Mouse (Mus musculus) neural tube, embryonic 11.5 days (tissue): ENCODE data around the gene Tmem251. TPM values are rescaled to one million over a fixed set of nuclear protein-coding genes. Genes with fewer than 3 reads are reported as not detected.
A peak's percentile ranks its signal among the peaks of the same experiment; 100 is the strongest.

Source experiments
- ATAC-seq: fragments of 200-750 bp; cut with Nextera tagmentation; 2 replicates; pipeline ENCODE4 v1.8.0; 2017; ENCODE audit warnings: moderate number of reproducible peaks, mild to moderate bottlenecking, moderate TSS enrichment, moderate library complexity; ENCODE audit not compliant: insufficient read depth, low FRiP score, low TSS enrichment
- DNase-seq: peaks from one replicate; pipeline ENCODE4 v3.0.0-alpha.2; 2015; ENCODE audit warnings: low spot score
- H3K27ac ChIP-seq: fragments of 300-500 bp; sonication (generic); 2 replicates; pipeline ENCODE4 v1.5.1; 2014; ENCODE audit warnings: low read depth, mild to moderate bottlenecking, low read length
- H3K27me3 ChIP-seq: fragments of 300-500 bp; sonication (generic); 2 replicates; pipeline ENCODE4 v1.6.1; 2014; ENCODE audit warnings: mild to moderate bottlenecking, low read length, mixed read lengths; ENCODE audit not compliant: control insufficient read depth, insufficient read depth
- H3K36me3 ChIP-seq: fragments of 300-500 bp; sonication (generic); 2 replicates; pipeline ENCODE4 v1.6.1; 2014; ENCODE audit warnings: mild to moderate bottlenecking, low read length, moderate library complexity, mixed read lengths; ENCODE audit not compliant: control insufficient read depth, insufficient read depth
- H3K4me1 ChIP-seq: fragments of 300-500 bp; sonication (generic); 2 replicates; pipeline ENCODE4 v1.6.1; 2014; ENCODE audit warnings: low read length, mixed read lengths; ENCODE audit not compliant: control insufficient read depth, insufficient read depth
- H3K4me2 ChIP-seq: fragments of 300-500 bp; sonication (generic); 2 replicates; pipeline ENCODE4 v1.6.1; 2014; ENCODE audit warnings: low read depth, mild to moderate bottlenecking, moderate library complexity
- H3K4me3 ChIP-seq: fragments of 300-500 bp; sonication (generic); 2 replicates; pipeline ENCODE4 v1.5.1; 2014; ENCODE audit warnings: low read depth, low read length
- H3K9ac ChIP-seq: fragments of 300-500 bp; sonication (generic); 2 replicates; pipeline ENCODE4 v1.6.1; 2014; ENCODE audit warnings: mild to moderate bottlenecking, low read length
- H3K9me3 ChIP-seq: fragments of 300-500 bp; sonication (generic); 2 replicates; pipeline ENCODE4 v1.6.1; 2016; ENCODE audit warnings: low read length; ENCODE audit not compliant: control insufficient read depth
- WGBS: fragments of 180-500 bp; shearing (Covaris S2); extraction: QIAGEN DNeasy Blood & Tissue Kit; methylation state at CpG from one replicate; pipeline ENCODE4 v1.1.7; 2014; 5-methylcytosine and 5-hydroxymethylcytosine counted together
- polyA plus RNA-seq: library from polyadenylated mRNA; unstranded; fragments of >200 nt; fragmentation: Nextera tagmentation; extraction: Ambion mirVana; gene quantifications from 2 replicates; pipeline ENCODE4 v1.2.1, GENCODE M21; 2014

The Tmem251 gene
- polyA plus RNA-seq, result 11.6 and 11.7 TPM in 2 replicates

DNA sequence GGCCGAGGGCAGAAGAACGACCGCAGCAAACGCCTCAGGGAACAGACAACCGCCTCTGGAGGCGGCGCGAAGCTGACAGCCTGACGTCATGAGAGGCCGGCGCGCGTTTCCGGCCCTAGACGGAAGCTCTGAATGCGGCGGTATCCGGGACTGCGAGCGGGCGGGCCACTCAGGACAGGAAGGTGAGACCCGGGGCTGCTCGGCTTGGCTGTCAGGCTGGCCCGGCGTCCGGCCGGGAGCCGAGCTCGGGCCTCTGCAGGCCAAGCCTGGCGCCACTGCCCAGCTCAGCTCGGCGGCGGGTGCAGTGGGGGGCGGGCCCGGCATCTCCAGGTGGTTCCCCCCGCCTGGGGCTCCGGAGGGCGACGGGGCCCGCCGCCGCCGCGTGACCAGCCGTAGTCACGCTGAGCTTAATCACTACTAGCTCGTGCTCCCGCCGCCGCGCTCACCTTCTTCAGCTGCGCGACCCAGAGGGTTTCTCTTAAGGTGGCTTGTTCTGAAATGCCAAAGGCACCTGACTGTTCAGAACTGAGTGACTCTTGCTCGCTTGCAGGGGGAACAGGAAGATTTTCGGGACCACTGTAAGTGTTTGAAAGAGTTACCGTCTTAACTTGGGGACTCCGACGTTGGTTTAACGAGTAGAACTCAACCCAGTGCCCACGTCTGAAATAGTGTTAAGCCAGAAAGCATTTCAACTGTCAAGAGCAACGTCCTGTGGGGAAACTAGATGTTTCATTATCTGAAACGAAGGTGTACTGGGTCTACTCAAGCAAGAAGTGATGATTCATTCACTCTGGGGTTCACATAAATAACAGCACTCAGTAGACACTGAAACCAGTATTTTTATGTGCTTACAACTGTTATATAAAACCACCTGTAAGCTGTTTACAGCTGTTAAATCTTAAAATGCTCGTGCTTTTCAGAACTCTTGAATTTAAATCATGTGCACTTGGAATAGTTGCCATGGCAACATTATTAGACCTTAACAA lies at the start of gene Tmem251, which contains the start of gene Moap1:
Tmem251 (plus strand) TSS at position 174 of the 986 bp plus-strand sequence.
Moap1 (minus strand) TSS at position 73 of the 986 bp plus-strand sequence.
- under 1% methylated on average over 59 of the region's 63 CpGs for WGBS
- ATAC-seq (peak; percentile 97), DNase-seq (peak; percentile 92)
- Histone ChIP-seq H3K9ac (peak within 1 kb of the TSS; percentile 82), H3K4me2 (peak within 1 kb of the TSS; percentile 83), H3K36me3 (no peaks in the 10 kb centered on the region; the same call in 1 of the 2 replicates), H3K9me3 (no peaks in the 10 kb centered on the region), H3K27me3 (no peaks in the 10 kb centered on the region), H3K4me1 (peaks cover 6% of the 10 kb centered on the region; the same call in 1 of the 2 replicates), H3K4me3 (peak within 1 kb of the TSS; percentile 70), H3K27ac (peak within 1 kb of the TSS; percentile 84)

DNA sequence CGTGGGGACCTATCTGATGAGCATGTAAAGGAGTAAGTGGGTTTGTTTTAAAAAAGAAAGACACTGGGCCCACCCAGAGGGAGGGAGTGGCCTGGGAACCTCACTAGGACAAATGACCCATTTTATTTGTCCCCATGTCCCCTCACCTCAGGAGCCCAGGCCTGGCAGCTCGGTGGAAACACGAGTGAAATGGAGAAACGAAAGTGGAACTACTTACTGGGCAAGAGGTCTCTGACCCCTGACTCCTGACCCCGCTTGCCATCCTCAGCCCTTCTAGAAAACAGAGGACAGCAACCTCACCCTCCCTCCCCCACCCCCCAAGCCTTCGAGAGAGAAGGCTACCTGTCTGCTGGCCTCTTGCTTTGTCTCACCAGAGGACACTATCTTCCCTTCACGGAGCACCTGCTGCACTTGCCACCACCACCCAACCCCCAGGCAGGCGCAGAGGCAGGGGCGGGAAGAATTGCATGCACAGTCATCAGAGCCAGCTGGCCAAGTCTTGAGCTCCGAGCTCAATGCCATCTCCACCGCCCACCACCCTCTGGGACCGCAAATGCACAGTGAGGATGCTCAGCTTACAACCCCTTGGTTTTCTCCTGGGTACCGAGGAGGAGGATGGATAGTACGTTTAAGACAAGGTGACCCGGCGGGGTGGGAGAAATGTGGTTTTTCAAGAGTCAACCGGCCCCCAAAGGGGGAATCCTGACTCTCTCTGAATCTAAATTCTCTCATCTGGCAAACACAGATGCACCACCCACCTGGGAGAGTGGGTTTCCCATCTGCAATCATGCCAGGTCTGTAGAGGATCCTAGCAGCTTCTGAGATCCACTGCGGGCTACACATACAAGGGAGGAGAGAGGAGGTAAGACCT lies 48.0 kb upstream of the Tmem251 start:
- WGBS, result 58% methylated on average over 18 of the region's 18 CpGs
- no peaks in the 10 kb centered on the region for H3K9me3 ChIP-seq
- peaks cover 19% of the 10 kb centered on the region for H3K4me1 ChIP-seq
- no peak for DNase-seq
- no peak overlapping the region for H3K27ac ChIP-seq
- H3K36me3 ChIP-seq, result no peaks in the 10 kb centered on the region
- no peak overlapping the region for H3K9ac ChIP-seq
- no peak overlapping the region for H3K4me2 ChIP-seq
- no peak overlapping the region for H3K4me3 ChIP-seq
- no peak for ATAC-seq
- H3K27me3 ChIP-seq, result no peaks in the 10 kb centered on the region

DNA sequence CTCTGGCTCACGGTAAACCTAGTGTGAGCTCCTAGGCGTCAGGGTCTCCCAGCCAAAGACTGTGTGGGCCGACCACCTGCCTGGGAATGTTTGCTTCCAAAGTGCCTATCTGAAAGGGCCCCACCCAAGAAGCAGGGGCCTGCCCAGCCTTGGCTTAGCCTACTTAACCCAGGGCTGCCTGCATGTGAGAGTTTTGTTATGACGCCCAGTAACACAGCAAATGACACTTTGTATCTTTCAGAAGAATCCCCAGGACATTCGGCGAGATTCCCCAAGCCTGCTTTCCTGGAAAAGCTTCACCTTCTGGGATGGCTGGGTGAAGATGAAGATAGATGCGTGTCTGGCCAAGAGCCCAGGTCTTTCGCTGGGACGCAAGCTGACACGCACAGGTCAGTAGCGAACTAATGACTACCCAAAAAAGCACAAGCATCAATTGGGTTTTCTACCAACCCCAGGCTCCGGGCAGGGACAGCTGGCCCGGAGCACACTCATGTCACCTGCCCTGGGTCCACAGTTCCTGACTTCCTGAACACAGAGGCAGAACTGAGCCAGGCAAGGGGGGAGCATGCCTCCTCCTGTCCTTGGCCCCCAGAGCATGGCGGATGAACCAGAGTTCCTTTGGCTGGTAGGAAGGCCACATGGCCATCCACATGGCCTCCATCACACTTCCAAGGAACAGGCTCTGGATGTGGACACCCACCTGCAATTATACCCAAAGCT lies 46.8 kb upstream of the Tmem251 start:
- no peak for DNase-seq

DNA sequence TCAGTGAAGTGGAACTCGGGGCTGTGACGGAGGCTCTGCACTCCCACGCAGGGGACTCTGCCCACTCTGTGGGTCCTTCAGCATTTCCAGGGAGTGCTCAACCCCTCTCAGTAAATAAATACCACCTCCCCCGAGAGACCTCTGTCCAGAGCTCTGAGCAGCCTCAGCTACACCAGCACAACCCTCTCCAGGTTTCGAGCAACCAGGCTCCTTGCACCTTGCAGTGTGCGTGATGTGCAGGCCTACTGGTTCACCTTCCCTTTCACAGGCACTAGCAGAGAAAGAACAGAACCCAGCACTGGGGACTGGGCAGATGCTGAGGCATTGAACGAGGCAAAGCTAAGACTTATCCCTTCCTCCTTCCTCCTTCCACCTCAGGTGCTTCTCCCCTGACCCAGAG lies 46.2 kb upstream of the Tmem251 start:
- 76% methylated on average over 7 of the region's 7 CpGs for WGBS
- Histone ChIP-seq H3K27ac (no peak overlapping the region), H3K36me3 (no peaks in the 10 kb centered on the region), H3K9ac (no peak overlapping the region), H3K27me3 (no peaks in the 10 kb centered on the region), H3K4me1 (peaks cover 21% of the 10 kb centered on the region), H3K4me3 (no peak overlapping the region), H3K9me3 (no peaks in the 10 kb centered on the region), H3K4me2 (no peak overlapping the region)
- no peak for ATAC-seq
- DNase-seq, result no peak

More for the DNA sequence above, 46.8 kb upstream of the Tmem251 start:
- no peak overlapping the region for H3K9ac ChIP-seq
- H3K27ac ChIP-seq, result no peak overlapping the region
- H3K4me2 ChIP-seq, result no peak overlapping the region
- 89% methylated on average over 14 of the region's 14 CpGs for WGBS
- H3K9me3 ChIP-seq, result no peaks in the 10 kb centered on the region
- no peaks in the 10 kb centered on the region for H3K27me3 ChIP-seq
- no peak overlapping the region for H3K4me3 ChIP-seq
- no peaks in the 10 kb centered on the region for H3K36me3 ChIP-seq
- no peak for ATAC-seq
- peaks cover 20% of the 10 kb centered on the region for H3K4me1 ChIP-seq

DNA sequence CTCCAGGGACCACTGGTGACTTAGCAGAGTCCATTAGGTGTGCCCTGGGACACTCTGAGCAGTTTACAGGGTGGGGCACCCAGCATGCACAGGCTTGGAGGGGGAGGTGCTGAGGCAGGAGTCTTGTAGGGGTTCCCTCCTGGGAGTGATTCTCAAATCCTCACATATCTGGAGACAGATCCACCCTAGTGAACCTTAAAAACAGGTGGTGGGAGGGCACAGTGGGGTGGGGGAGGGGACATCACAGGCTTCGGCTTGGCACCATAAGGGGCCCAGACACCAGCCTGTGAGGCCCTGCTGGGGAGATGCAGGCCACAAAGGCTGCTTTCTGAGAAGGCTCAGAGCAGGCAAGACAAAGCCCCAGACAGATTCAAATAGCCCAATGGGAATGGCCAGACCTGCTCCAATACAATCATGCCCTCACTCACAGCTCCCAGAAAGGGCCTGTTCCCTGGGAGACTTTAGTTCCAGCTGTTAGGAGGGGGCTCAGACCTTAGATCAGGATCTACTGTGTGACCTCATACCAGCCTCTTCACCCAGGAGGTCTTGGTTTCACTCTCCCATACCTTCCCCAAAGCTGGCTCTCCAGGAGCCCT lies 45.4 kb upstream of the Tmem251 start:
- no peak overlapping the region for H3K4me3 ChIP-seq
- peak overlapping the region; percentile 23 for H3K9ac ChIP-seq
- H3K27me3 ChIP-seq, result no peaks in the 10 kb centered on the region
- peak; percentile 58 for DNase-seq
- WGBS, result 0% methylated on average over 1 of the region's 1 CpGs
- H3K4me1 ChIP-seq, result peaks cover 29% of the 10 kb centered on the region
- ATAC-seq, result peak; percentile 77
- H3K9me3 ChIP-seq, result no peaks in the 10 kb centered on the region
- no peak overlapping the region for H3K4me2 ChIP-seq
- H3K27ac ChIP-seq, result peak overlapping the region; percentile 67
- H3K36me3 ChIP-seq, result no peaks in the 10 kb centered on the region

DNA sequence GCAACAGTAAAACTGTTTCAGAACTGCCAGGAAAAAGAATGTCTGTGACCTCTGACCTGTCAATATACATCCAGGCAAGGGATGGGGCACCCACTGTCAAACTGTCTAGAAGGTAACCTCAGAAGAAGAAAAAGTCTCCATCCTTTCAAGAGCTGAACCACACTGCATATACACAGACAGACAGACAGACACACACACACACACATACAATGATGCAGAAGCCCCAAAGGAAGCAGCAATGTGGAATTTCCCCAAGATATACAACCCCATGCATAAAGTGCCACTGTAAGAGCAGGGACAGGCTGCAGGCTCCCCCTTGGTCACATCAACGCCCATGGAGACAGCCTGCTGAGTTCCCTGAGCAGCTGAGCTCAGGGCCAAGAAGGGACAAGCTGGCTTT lies 44.4 kb upstream of the Tmem251 start:
- H3K9ac ChIP-seq, result no peak overlapping the region

DNA sequence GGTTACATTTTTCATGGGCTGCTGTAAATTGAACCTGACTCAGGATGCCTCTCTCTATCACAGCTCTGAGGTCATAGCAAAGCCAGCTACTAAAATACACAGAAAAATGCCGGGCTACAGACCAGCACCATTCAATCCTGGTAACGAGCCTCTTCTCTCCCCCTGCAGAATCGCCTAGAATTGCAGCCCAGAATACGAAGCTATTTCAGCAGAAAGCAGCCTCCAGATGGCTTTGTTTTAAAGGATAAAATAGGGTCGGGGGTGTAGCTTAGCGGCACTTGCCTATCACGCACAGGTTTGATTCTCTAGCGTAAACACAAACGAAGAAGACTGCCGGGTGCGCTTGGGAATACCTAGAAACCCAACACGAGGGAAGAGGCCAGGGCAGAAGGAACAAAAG lies 43.1 kb upstream of the Tmem251 start:
- no peak for DNase-seq
- Histone ChIP-seq H3K36me3 (no peaks in the 10 kb centered on the region), H3K4me3 (no peak overlapping the region), H3K27ac (no peak overlapping the region), H3K27me3 (no peaks in the 10 kb centered on the region), H3K9me3 (no peaks in the 10 kb centered on the region), H3K9ac (no peak overlapping the region), H3K4me1 (peaks cover 36% of the 10 kb centered on the region), H3K4me2 (no peak overlapping the region)
- WGBS, result 74% methylated on average over 12 of the region's 12 CpGs
- ATAC-seq, result no peak

More for the DNA sequence above, 44.4 kb upstream of the Tmem251 start:
- no peaks in the 10 kb centered on the region for H3K27me3 ChIP-seq
- no peaks in the 10 kb centered on the region for H3K36me3 ChIP-seq
- 14% methylated on average over 1 of the region's 1 CpGs for WGBS
- H3K4me1 ChIP-seq, result peaks cover 33% of the 10 kb centered on the region
- ATAC-seq (no peak), DNase-seq (no peak)
- no peaks in the 10 kb centered on the region for H3K9me3 ChIP-seq
- no peak overlapping the region for H3K27ac ChIP-seq
- no peak overlapping the region for H3K4me3 ChIP-seq
- H3K4me2 ChIP-seq, result no peak overlapping the region
